Mouse (Mus musculus) midbrain, embryonic 14.5 days (tissue): Measurements from ENCODE around the gene Eml6. TPM values are rescaled to one million over a fixed set of nuclear protein-coding genes. Genes with fewer than 3 reads are reported as not detected.
A peak's percentile ranks its signal among the peaks of the same experiment; 100 is the strongest.

Source experiments
- ATAC-seq: fragments of 200-750 bp; cut with Nextera tagmentation; 2 replicates; pipeline ENCODE4 v1.8.0; 2017; ENCODE audit warnings: moderate number of reproducible peaks, moderate library complexity; ENCODE audit not compliant: low FRiP score, low TSS enrichment
- DNase-seq: peaks from one replicate; pipeline ENCODE4 v3.0.0-alpha.2; 2015
- H3K27ac ChIP-seq: fragments of 300-500 bp; sonication (generic); replicated peaks from 2 replicates; pipeline ENCODE4 v1.5.1; 2014; ENCODE audit warnings: mild to moderate bottlenecking, low read depth, low read length, moderate library complexity
- H3K27me3 ChIP-seq: fragments of 300-500 bp; sonication (generic); 2 replicates; pipeline ENCODE4 v1.6.1; 2014; ENCODE audit warnings: low read length, control low read depth, mixed read lengths; ENCODE audit not compliant: control insufficient read depth, insufficient read depth
- H3K36me3 ChIP-seq: fragments of 300-500 bp; sonication (generic); 2 replicates; pipeline ENCODE4 v1.6.1; 2014; ENCODE audit warnings: low read length, control low read depth; ENCODE audit not compliant: control insufficient read depth, insufficient read depth
- H3K4me1 ChIP-seq: fragments of 300-500 bp; sonication (generic); 2 replicates; pipeline ENCODE4 v1.6.1; 2014; ENCODE audit warnings: mild to moderate bottlenecking, antibody characterized with exemption, low read length, control low read depth; ENCODE audit not compliant: control insufficient read depth, insufficient read depth
- H3K4me2 ChIP-seq: fragments of 300-500 bp; sonication (generic); 2 replicates; pipeline ENCODE4 v1.6.1; 2014; ENCODE audit warnings: mild to moderate bottlenecking, low read length, moderate library complexity
- H3K4me3 ChIP-seq: fragments of 300-500 bp; sonication (generic); replicated peaks from 2 replicates; pipeline ENCODE4 v1.5.1; 2014; ENCODE audit warnings: low read depth, low read length
- H3K9ac ChIP-seq: fragments of 300-500 bp; sonication (generic); replicated peaks from 2 replicates; pipeline ENCODE4 v1.6.1; 2014; ENCODE audit warnings: mild to moderate bottlenecking, low read length, moderate library complexity
- H3K9me3 ChIP-seq: fragments of 300-500 bp; sonication (generic); 2 replicates; pipeline ENCODE4 v1.6.1; 2016; ENCODE audit warnings: low read length, control low read depth, mixed read lengths; ENCODE audit not compliant: control insufficient read depth
- WGBS: fragments of 180-500 bp; shearing (Covaris S2); extraction: QIAGEN DNeasy Blood & Tissue Kit; methylation state at CpG from one replicate; pipeline ENCODE4 v1.1.7; 2014; 5-methylcytosine and 5-hydroxymethylcytosine counted together
- polyA plus RNA-seq: library from polyadenylated mRNA; unstranded; fragments of >200 nt; fragmentation: Nextera tagmentation; extraction: Ambion mirVana; gene quantifications from 2 replicates; pipeline ENCODE4 v1.2.1, GENCODE M21; 2014

Gene Eml6
- polyA plus RNA-seq, 1 experiment from 2014 or later = 6.8 TPM

DNA sequence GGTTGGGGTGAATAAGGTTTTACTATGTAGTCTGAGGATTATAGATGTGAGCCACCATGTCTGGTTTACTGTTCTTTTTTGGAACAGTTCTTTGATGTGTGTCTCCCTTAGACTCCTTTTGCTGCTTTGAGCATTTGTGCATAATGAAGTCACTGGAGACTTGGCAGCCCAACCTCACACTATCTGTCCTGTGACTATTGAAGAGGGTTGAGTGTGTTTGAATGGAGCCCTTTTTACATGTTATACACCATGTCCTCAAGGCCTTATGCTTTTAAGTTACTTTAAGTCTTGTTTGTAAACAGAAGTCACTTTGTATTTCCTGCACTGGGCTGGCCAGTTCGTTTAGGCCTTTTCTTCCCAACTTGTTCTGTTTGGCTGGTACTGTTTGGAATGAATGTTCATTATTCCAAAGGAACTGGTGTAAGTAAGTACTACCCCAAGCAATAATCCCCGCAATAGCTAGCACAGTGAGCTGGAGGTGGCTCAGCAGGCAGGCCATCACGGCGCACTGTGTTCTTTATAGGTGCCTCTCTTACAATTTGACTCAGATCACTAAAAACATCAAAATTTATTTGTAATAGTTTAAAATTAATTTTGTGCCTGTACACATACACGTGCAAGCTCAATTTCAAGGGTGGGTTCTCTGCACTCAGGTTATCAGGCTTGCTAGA is 280.9 kb downstream of the Eml6 start:
- WGBS = 89% methylated on average over 5 of the region's 5 CpGs
- no peak for ATAC-seq

DNA sequence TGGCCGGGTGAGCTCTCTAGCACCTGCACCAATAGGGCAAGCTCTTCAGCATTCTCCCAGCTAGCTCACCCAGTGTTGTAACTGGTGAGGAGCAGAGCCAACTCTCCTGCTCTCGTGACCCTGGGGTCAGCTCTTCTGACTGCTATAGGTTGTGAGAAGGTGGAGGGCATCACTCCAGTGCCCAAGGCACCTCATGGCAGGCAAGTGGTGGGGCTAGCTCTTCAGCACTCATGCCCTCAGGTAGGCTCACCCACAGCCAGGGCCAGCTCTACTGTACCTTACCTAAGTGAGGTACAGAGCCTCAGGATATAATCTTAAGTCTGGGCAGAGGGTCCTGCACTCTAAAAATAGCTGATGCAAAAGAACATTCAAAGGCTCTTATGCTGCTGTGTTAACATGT is 286.1 kb downstream of the Eml6 start:
- H3K4me2 ChIP-seq = no peak overlapping the region
- H3K4me3 ChIP-seq = no peak overlapping the region
- DNase-seq (no peak), ATAC-seq (no peak)
- H3K27ac ChIP-seq = no peak overlapping the region
- WGBS = 96% methylated on average over 2 of the region's 2 CpGs
- H3K36me3 ChIP-seq = peaks cover 58% of the 10 kb centered on the region
- no peaks in the 10 kb centered on the region for H3K9me3 ChIP-seq
- no peak overlapping the region for H3K9ac ChIP-seq
- no peaks in the 10 kb centered on the region for H3K4me1 ChIP-seq
- no peaks in the 10 kb centered on the region for H3K27me3 ChIP-seq

More for the DNA sequence above, 280.9 kb downstream of the Eml6 start:
- no peaks in the 10 kb centered on the region for H3K4me1 ChIP-seq
- H3K36me3 ChIP-seq = peaks cover 64% of the 10 kb centered on the region
- no peaks in the 10 kb centered on the region for H3K9me3 ChIP-seq
- no peak overlapping the region for H3K4me3 ChIP-seq
- H3K27ac ChIP-seq = no peak overlapping the region
- H3K27me3 ChIP-seq = no peaks in the 10 kb centered on the region
- H3K4me2 ChIP-seq = no peak overlapping the region
- no peak overlapping the region for H3K9ac ChIP-seq
- DNase-seq = peak; percentile 9

DNA sequence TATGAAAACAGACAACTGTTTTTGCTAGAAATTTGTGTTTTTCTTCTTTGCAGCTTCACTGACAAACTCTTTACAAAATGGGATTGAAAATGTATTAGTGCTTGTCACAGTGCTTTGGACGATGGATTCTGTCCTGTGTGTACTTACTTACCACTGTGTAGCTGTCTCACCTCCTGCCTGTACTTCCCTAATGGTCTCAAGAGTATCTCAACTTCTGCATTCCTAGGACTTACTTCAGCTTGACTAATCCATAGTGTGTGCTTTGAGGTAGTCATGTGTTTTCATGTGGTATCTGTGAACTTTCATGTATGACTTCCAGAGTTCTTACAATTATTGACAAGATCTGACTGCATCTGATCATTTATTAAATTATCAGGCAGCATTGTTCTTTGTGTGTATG is 297.9 kb downstream of the Eml6 start:
- Histone ChIP-seq H3K36me3 (no peaks in the 10 kb centered on the region), H3K4me1 (no peaks in the 10 kb centered on the region), H3K4me2 (no peak overlapping the region), H3K27me3 (no peaks in the 10 kb centered on the region), H3K27ac (no peak overlapping the region), H3K9ac (no peak overlapping the region), H3K9me3 (no peaks in the 10 kb centered on the region), H3K4me3 (no peak overlapping the region)
- no peak for DNase-seq
- 95% methylated on average over 1 of the region's 1 CpGs for WGBS
- no peak for ATAC-seq

DNA sequence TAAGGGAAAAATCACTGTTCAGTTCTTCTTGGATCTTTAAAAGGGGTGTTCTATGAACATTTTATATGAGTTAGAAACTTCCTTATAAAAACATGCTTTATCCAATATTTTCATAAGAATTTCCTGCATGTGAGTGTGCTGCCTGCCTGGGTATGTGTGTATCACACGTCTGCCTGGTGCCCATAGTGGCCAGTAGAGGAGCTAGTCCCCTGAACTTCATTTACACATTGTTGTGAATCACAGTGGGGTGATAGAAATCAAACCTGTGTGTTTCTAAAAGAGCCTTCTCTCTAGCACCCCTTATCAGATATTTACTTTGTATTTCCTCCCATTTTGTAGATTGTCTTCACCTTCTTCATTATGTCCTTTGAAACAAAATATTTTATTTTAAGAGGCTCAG is 300.2 kb downstream of the Eml6 start:
- H3K9me3 ChIP-seq = no peaks in the 10 kb centered on the region
- 78% methylated on average over 1 of the region's 1 CpGs for WGBS
- no peak overlapping the region for H3K4me2 ChIP-seq
- no peak overlapping the region for H3K27ac ChIP-seq
- ATAC-seq (no peak), DNase-seq (no peak)
- H3K27me3 ChIP-seq = no peaks in the 10 kb centered on the region
- no peaks in the 10 kb centered on the region for H3K36me3 ChIP-seq
- no peaks in the 10 kb centered on the region for H3K4me1 ChIP-seq
- H3K9ac ChIP-seq = no peak overlapping the region
- H3K4me3 ChIP-seq = no peak overlapping the region

DNA sequence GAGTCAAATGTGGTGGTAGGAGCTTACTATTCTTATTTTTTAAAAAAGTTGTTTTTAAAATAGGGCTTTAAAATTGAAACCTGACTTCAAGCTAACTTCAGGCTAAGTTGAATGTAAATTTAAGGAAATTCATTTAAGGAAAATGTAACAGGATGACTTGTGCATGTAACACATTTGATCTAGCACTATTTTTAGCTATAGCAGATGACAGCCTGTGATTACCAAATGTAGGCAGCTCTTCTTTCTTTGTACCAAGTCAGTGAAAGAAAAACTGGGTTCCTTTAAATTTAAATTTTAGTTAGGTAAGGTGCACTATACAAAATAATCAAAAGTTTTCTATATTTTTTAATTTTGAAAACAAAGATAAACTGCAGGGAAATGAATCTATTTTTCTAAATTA is 300.7 kb downstream of the Eml6 start:
- no peak overlapping the region for H3K9ac ChIP-seq
- DNase-seq (no peak), ATAC-seq (no peak)
- H3K4me3 ChIP-seq = no peak overlapping the region
- no peaks in the 10 kb centered on the region for H3K4me1 ChIP-seq
- H3K27ac ChIP-seq = no peak overlapping the region
- no peaks in the 10 kb centered on the region for H3K27me3 ChIP-seq
- no peaks in the 10 kb centered on the region for H3K36me3 ChIP-seq
- no peak overlapping the region for H3K4me2 ChIP-seq
- no peaks in the 10 kb centered on the region for H3K9me3 ChIP-seq

DNA sequence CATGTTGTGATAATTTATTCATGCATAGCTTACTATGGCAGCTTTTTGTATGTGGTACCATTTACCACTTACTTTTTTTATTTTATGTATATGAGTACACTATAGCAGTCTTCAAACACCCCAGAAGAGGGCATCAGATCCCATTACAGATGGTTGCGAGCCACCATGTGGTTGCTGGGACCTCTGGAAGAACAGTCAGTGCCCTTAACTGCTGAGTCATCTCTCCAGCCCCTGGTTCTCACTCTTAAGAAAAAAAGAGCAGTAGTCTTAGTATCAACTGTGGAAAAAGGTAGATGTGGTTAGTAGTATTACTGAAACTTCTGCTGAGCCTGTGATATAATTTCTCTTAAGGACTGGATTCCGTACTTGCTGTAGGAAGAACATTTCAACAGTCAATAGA is 301.6 kb downstream of the Eml6 start:
- no peak overlapping the region for H3K27ac ChIP-seq
- no peak overlapping the region for H3K9ac ChIP-seq
- no peaks in the 10 kb centered on the region for H3K9me3 ChIP-seq
- H3K4me1 ChIP-seq = no peaks in the 10 kb centered on the region
- H3K4me2 ChIP-seq = no peak overlapping the region
- WGBS = 93% methylated on average over 2 of the region's 2 CpGs
- no peaks in the 10 kb centered on the region for H3K36me3 ChIP-seq
- no peak overlapping the region for H3K4me3 ChIP-seq
- H3K27me3 ChIP-seq = no peaks in the 10 kb centered on the region
- ATAC-seq (no peak), DNase-seq (no peak)

DNA sequence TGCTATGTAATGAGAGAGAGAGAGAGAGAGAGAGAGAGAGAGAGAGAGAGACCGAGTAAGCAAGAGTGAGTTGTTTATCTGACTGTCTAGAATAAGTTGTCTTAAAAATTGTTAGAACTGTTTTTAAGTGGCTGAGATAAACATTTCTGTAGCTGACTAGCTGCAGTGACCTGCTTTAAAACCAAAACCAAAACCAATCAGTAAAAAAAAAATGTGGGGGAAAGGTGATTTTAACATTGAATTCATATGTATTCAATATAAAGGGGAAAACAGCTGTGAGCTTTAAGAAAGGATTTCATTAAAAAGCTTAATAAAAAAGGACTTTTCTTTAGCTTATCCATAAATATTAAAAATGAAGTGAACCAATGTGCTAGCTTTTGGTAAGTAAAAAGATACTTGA is 306.2 kb downstream of the Eml6 start:
- Histone ChIP-seq H3K27ac (no peak overlapping the region), H3K4me1 (peaks cover 4% of the 10 kb centered on the region; the same call in 1 of the 2 replicates), H3K9me3 (no peaks in the 10 kb centered on the region), H3K27me3 (no peaks in the 10 kb centered on the region), H3K4me3 (no peak overlapping the region), H3K36me3 (no peaks in the 10 kb centered on the region), H3K4me2 (no peak overlapping the region), H3K9ac (no peak overlapping the region)
- ATAC-seq (no peak), DNase-seq (no peak)
- WGBS = 80% methylated on average over 1 of the region's 1 CpGs

DNA sequence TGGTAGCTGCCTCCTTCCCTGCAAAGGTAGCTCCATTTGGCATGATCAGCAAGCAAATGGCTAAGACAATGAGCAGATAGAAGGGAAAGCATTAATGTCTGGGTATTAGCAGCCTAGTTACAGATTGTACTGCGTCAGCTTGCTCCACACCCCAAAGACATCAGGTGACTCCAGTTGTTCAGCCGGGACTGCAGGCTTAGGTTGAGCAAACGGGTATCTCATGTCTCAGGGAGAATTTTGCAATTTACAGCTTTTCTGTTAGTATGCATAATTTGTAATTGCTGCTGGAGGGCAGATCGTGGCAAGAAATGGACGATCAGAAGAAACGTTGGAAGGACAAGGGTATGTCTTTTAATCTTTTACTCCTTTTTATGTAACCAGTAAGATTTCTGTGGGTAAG is 307.3 kb downstream of the Eml6 start:
- Histone ChIP-seq H3K9me3 (no peaks in the 10 kb centered on the region), H3K27me3 (no peaks in the 10 kb centered on the region), H3K4me1 (peaks cover 4% of the 10 kb centered on the region; the same call in 1 of the 2 replicates), H3K9ac (0 out of 2 replicates have a peak overlapping the region, but pooled peaks have one; percentile 17), H3K36me3 (peaks cover 7% of the 10 kb centered on the region; the same call in 1 of the 2 replicates), H3K4me2 (0 out of 2 replicates have a peak overlapping the region, but pooled peaks have one; percentile 8), H3K4me3 (no peak overlapping the region), H3K27ac (0 out of 2 replicates have a peak overlapping the region, but pooled peaks have one; percentile 37)
- WGBS = 49% methylated on average over 6 of the region's 6 CpGs
- DNase-seq (peak; percentile 46), ATAC-seq (no peak; the same call in 1 of the 2 replicates)

DNA sequence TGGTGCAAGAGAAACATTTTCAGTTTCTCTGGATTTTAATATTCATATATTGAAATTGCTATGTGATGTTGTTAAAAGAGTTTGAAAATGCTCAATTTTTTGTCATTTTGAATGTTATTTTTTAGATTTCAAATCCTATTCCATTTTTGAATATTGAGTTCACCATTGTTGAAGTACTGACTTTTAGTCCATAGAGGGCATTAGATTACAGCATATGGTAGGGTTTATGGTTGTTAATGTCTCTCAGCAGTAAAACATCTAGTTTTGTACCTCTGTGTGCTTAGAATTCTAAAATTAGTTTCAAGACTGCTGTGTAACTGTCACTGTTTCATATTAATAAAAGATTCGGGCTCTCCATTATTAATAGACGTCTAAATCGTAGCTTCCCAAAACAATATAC is 310.3 kb downstream of the Eml6 start:
- H3K27me3 ChIP-seq = no peaks in the 10 kb centered on the region
- H3K4me1 ChIP-seq = peaks cover 4% of the 10 kb centered on the region; the same call in 1 of the 2 replicates
- H3K27ac ChIP-seq = no peak overlapping the region
- H3K9me3 ChIP-seq = no peaks in the 10 kb centered on the region
- no peak overlapping the region for H3K9ac ChIP-seq
- DNase-seq (no peak), ATAC-seq (no peak)
- no peak overlapping the region for H3K4me3 ChIP-seq
- 84% methylated on average over 3 of the region's 3 CpGs for WGBS
- no peak overlapping the region for H3K4me2 ChIP-seq
- H3K36me3 ChIP-seq = peaks cover 16% of the 10 kb centered on the region
